7 mouse cellular contexts compared by ENCODE assay signal in genomic region chr17:46644916-46645475, GRCm38 (mm10). TPM values are rescaled to one million over a fixed set of nuclear protein-coding genes. Genes with fewer than 3 reads are reported as not detected.
DNase-seq lines count a peak whose midpoint lies in the region; ATAC-seq and TF ChIP-seq lines count a peak whose summit lies in the region.

No protein-coding gene starts in this region.

- peaks cover 13% of the 10 kb centered on the region; the same call in 1 of the 2 replicates for H3K36me3 ChIP-seq in ES-E14 (ENCODE audit: control insufficient read depth, insufficient read depth, low read length, poor library complexity, severe bottlenecking)
- peaks cover 11% of the 10 kb centered on the region for H3K36me3 ChIP-seq in hindbrain, embryonic 16.5 days (ENCODE audit: control insufficient read depth, insufficient read depth, low read length)
- H3K36me3 ChIP-seq in liver, embryonic 12.5 days = peaks cover 22% of the 10 kb centered on the region
- H3K36me3 ChIP-seq in neural tube, embryonic 13.5 days = peaks cover 38% of the 10 kb centered on the region

- no peaks in the 10 kb centered on the region for H3K27me3 ChIP-seq in hindbrain, embryonic 16.5 days (replicated peaks; ENCODE audit: control insufficient read depth, insufficient read depth, low read length)
- H3K27me3 ChIP-seq in liver, embryonic 12.5 days (replicated peaks) = no peaks in the 10 kb centered on the region
- H3K27me3 ChIP-seq in neural tube, embryonic 13.5 days = no peaks in the 10 kb centered on the region

- H3K9ac ChIP-seq in ES-E14 (ENCODE audit: insufficient read depth, low read depth, low read length, poor library complexity, severe bottlenecking) = peak overlapping the region; percentile 45
- peak overlapping the region; percentile 69 for H3K9ac ChIP-seq in hindbrain, embryonic 16.5 days (ENCODE audit: low read depth, low read length)
- peak overlapping the region; percentile 79 for H3K9ac ChIP-seq in liver, embryonic 12.5 days
- peak overlapping the region; percentile 89 for H3K9ac ChIP-seq in neural tube, embryonic 13.5 days

- in situ Hi-C loops in ES-E14 (cut with MboI; ENCODE audit: low sequenced_read_pairs in 2 of 2, unreplicated experiment in 2 of 2) = no loop called here

- 11% methylated on average over 9 of the region's 11 CpGs for WGBS in hindbrain, embryonic 16.5 days
- 9% methylated on average over 11 of the region's 11 CpGs for WGBS in liver, embryonic 12.5 days (ENCODE audit: insufficient replicate concordance)
- 19% methylated on average over 11 of the region's 11 CpGs for WGBS in neural tube, embryonic 13.5 days

- H3K9me3 ChIP-seq in ES-E14 (ENCODE audit: control insufficient read depth, insufficient read depth, low read depth, low read length) = no peaks in the 10 kb centered on the region
- H3K9me3 ChIP-seq in hindbrain, embryonic 16.5 days (ENCODE audit: control insufficient read depth, low read length) = no peaks in the 10 kb centered on the region
- H3K9me3 ChIP-seq in liver, embryonic 12.5 days (replicated peaks) = no peaks in the 10 kb centered on the region
- no peaks in the 10 kb centered on the region for H3K9me3 ChIP-seq in neural tube, embryonic 13.5 days

- no peak for DNase-seq in ES-E14 (ENCODE audit: low read depth, low spot score)
- peak; percentile 54 to 56 for DNase-seq in adrenal gland, adult 18-20 months (ENCODE audit: low spot score in 2 of 2)
- no peak for DNase-seq in left cerebral cortex, adult 11 months (ENCODE audit: low spot score)

- peak overlapping the region; percentile 71 to 80 for H3K4me3 ChIP-seq in ES-E14 (ENCODE audit: insufficient read depth in 1 of 2, low read depth in 1 of 2, low read length in 2 of 2, poor library complexity in 1 of 2, severe bottlenecking in 1 of 2)
- H3K4me3 ChIP-seq in hindbrain, embryonic 16.5 days (ENCODE audit: low read length) = peak overlapping the region; percentile 77
- peak overlapping the region; percentile 80 for H3K4me3 ChIP-seq in liver, embryonic 12.5 days
- H3K4me3 ChIP-seq in neural tube, embryonic 13.5 days = peak overlapping the region; percentile 82

- H3K27ac ChIP-seq in ES-E14 (ENCODE audit: insufficient read depth, low read depth, low read length, poor library complexity, severe bottlenecking) = no peak overlapping the region
- peak overlapping the region; percentile 64 for H3K27ac ChIP-seq in hindbrain, embryonic 16.5 days (ENCODE audit: low read depth, low read length)
- peak overlapping the region; percentile 81 for H3K27ac ChIP-seq in liver, embryonic 12.5 days
- peak overlapping the region; percentile 61 for H3K27ac ChIP-seq in neural tube, embryonic 13.5 days (replicated peaks)

- peak overlapping the region; percentile 83 for H3K4me2 ChIP-seq in hindbrain, embryonic 16.5 days (ENCODE audit: low read length)
- peak overlapping the region; percentile 97 for H3K4me2 ChIP-seq in liver, embryonic 12.5 days
- H3K4me2 ChIP-seq in neural tube, embryonic 13.5 days = peak overlapping the region; percentile 92

- peaks cover 4 to 10% of the 10 kb centered on the region in 2 experiments; a peak in 1 of 4 replicates for H3K4me1 ChIP-seq in ES-E14 (ENCODE audit: control insufficient read depth in 2 of 2, insufficient read depth in 2 of 2, low read length in 2 of 2, poor library complexity in 1 of 2)
- peaks cover 22% of the 10 kb centered on the region for H3K4me1 ChIP-seq in hindbrain, embryonic 16.5 days (ENCODE audit: control insufficient read depth, insufficient read depth, low read depth, low read length)
- H3K4me1 ChIP-seq in liver, embryonic 12.5 days = peaks cover 32% of the 10 kb centered on the region
- peaks cover 34% of the 10 kb centered on the region for H3K4me1 ChIP-seq in neural tube, embryonic 13.5 days (replicated peaks)

- 0 out of 2 replicates have a peak, but pooled peaks have one; percentile 6 for ATAC-seq in erythroid progenitor cell, adult 5-6 weeks (replicated peaks; ENCODE audit: low FRiP score, poor library complexity, severe bottlenecking)
- no peak; the same call in none of the 2 replicates for ATAC-seq in hindbrain, embryonic 16.5 days
- peak; percentile 25 for ATAC-seq in liver, embryonic 12.5 days
- 0 out of 2 replicates have a peak, but pooled peaks have one; percentile 2 for ATAC-seq in neural tube, embryonic 13.5 days (ENCODE audit: low read depth)

TF ChIP-seq in ES-E14, 5 proteins besides CTCF, POLR2A, EP300 and RAD21:
- no peak for TF ChIP-seq ZC3H11A (IDR thresholded peaks at IDR 0.05; ENCODE audit: borderline replicate concordance, low read depth, low read length)
- no peak for TF ChIP-seq CHD2 (IDR thresholded peaks at IDR 0.05; ENCODE audit: low read depth, low read length)
- TF ChIP-seq HCFC1 (IDR thresholded peaks at IDR 0.05; ENCODE audit: borderline replicate concordance, insufficient read depth, low read length) = no peak
- no peak for TF ChIP-seq MAFK (IDR thresholded peaks at IDR 0.05; ENCODE audit: insufficient read depth, low read depth, low read length)
- no peak for TF ChIP-seq ZNF384 (IDR thresholded peaks at IDR 0.05; ENCODE audit: low read depth, low read length)
TF ChIP-seq in ES-E14: peak in this region for 0.

RNA-seq across cellular contexts. Expression of gene Klc4, which starts 0.8 kb away (rescaled TPM):
- 17.8 and 20.7 TPM in 2 replicates for total RNA-seq in ES-E14 (2012; rRNA removed)
- total RNA-seq in adrenal gland, adult 18-20 months (2021) = 10 to 100 TPM; 35.8 to 47.6 TPM
- total RNA-seq in erythroid progenitor cell, adult 5-6 weeks (2015; ENCODE audit: low replicate concordance) = 1.3 and 2.9 TPM in 2 replicates
- 4.5 and 5.5 TPM in 2 replicates for total RNA-seq in erythroid progenitor cell, adult 5-6 weeks (2017; ENCODE audit: low replicate concordance)
- 32.3 and 34.1 TPM in 2 replicates for polyA plus RNA-seq in hindbrain, embryonic 16.5 days (2015; fragmentation: Nextera tagmentation; extraction: Ambion mirVana)
- polyA plus RNA-seq in liver, embryonic 12.5 days (2016; fragmentation: Nextera tagmentation; extraction: Ambion mirVana) = 6.3 and 6.6 TPM in 2 replicates
- 41.8 and 45.3 TPM in 2 replicates for polyA plus RNA-seq in neural tube, embryonic 13.5 days (2015; fragmentation: Nextera tagmentation; extraction: Ambion mirVana)

RNA-seq across cellular contexts. Expression of gene Mrpl2, which starts 1.0 kb away (rescaled TPM):
- 205 and 261 TPM in 2 replicates for total RNA-seq in ES-E14 (2012; rRNA removed)
- 10 to 100 TPM; 97.8 to 99.8 TPM for total RNA-seq in adrenal gland, adult 18-20 months (2021)
- total RNA-seq in erythroid progenitor cell, adult 5-6 weeks (2015; ENCODE audit: low replicate concordance) = 5.8 and 10.9 TPM in 2 replicates
- 12.5 and 13.3 TPM in 2 replicates for total RNA-seq in erythroid progenitor cell, adult 5-6 weeks (2017; ENCODE audit: low replicate concordance)
- 64.5 and 73.7 TPM in 2 replicates for polyA plus RNA-seq in hindbrain, embryonic 16.5 days (2015; fragmentation: Nextera tagmentation; extraction: Ambion mirVana)
- 95.0 and 106 TPM in 2 replicates for polyA plus RNA-seq in liver, embryonic 12.5 days (2016; fragmentation: Nextera tagmentation; extraction: Ambion mirVana)
- 63.2 and 70.1 TPM in 2 replicates for polyA plus RNA-seq in neural tube, embryonic 13.5 days (2015; fragmentation: Nextera tagmentation; extraction: Ambion mirVana)

RNA-seq across cellular contexts. Expression of gene Cul7, which starts 5.1 kb away (rescaled TPM):
- total RNA-seq in ES-E14 (2012; rRNA removed) = 88.5 and 96.1 TPM in 2 replicates
- 10 to 100 TPM; 32.1 to 36.3 TPM for total RNA-seq in adrenal gland, adult 18-20 months (2021)
- total RNA-seq in erythroid progenitor cell, adult 5-6 weeks (2015; ENCODE audit: low replicate concordance) = 1.7 TPM in 1 of 2 replicates, not detected in the other
- total RNA-seq in erythroid progenitor cell, adult 5-6 weeks (2017; ENCODE audit: low replicate concordance) = 0.30 and 0.39 TPM in 2 replicates
- 39.9 and 45.4 TPM in 2 replicates for polyA plus RNA-seq in hindbrain, embryonic 16.5 days (2015; fragmentation: Nextera tagmentation; extraction: Ambion mirVana)
- 16.9 and 18.3 TPM in 2 replicates for polyA plus RNA-seq in liver, embryonic 12.5 days (2016; fragmentation: Nextera tagmentation; extraction: Ambion mirVana)
- polyA plus RNA-seq in neural tube, embryonic 13.5 days (2015; fragmentation: Nextera tagmentation; extraction: Ambion mirVana) = 40.0 and 41.7 TPM in 2 replicates

RNA-seq across cellular contexts. Expression of gene Ptk7, which starts 15.7 kb away (rescaled TPM):
- 200 and 384 TPM in 2 replicates for total RNA-seq in ES-E14 (2012; rRNA removed)
- 1 to 10 TPM; 2.7 to 5.8 TPM for total RNA-seq in adrenal gland, adult 18-20 months (2021)
- total RNA-seq in erythroid progenitor cell, adult 5-6 weeks (2015; ENCODE audit: low replicate concordance) = not detected in 2 replicates
- total RNA-seq in erythroid progenitor cell, adult 5-6 weeks (2017; ENCODE audit: low replicate concordance) = 0.30 TPM in 1 of 2 replicates, not detected in the other
- polyA plus RNA-seq in hindbrain, embryonic 16.5 days (2015; fragmentation: Nextera tagmentation; extraction: Ambion mirVana) = 25.9 and 36.1 TPM in 2 replicates
- polyA plus RNA-seq in liver, embryonic 12.5 days (2016; fragmentation: Nextera tagmentation; extraction: Ambion mirVana) = 16.8 and 17.7 TPM in 2 replicates
- 38.7 and 41.3 TPM in 2 replicates for polyA plus RNA-seq in neural tube, embryonic 13.5 days (2015; fragmentation: Nextera tagmentation; extraction: Ambion mirVana)

RNA-seq across cellular contexts. Expression of gene Rrp36, which starts 29.2 kb away (rescaled TPM):
- total RNA-seq in ES-E14 (2012; rRNA removed) = 44.5 and 57.0 TPM in 2 replicates
- total RNA-seq in adrenal gland, adult 18-20 months (2021) = 10 to 100 TPM; 25.9 to 29.8 TPM
- total RNA-seq in erythroid progenitor cell, adult 5-6 weeks (2015; ENCODE audit: low replicate concordance) = 2.5 TPM in 1 of 2 replicates, not detected in the other
- total RNA-seq in erythroid progenitor cell, adult 5-6 weeks (2017; ENCODE audit: low replicate concordance) = 8.6 and 23.7 TPM in 2 replicates
- polyA plus RNA-seq in hindbrain, embryonic 16.5 days (2015; fragmentation: Nextera tagmentation; extraction: Ambion mirVana) = 51.4 and 54.8 TPM in 2 replicates
- 37.0 and 37.3 TPM in 2 replicates for polyA plus RNA-seq in liver, embryonic 12.5 days (2016; fragmentation: Nextera tagmentation; extraction: Ambion mirVana)
- 47.7 and 53.5 TPM in 2 replicates for polyA plus RNA-seq in neural tube, embryonic 13.5 days (2015; fragmentation: Nextera tagmentation; extraction: Ambion mirVana)

Comparison
In these comparisons a context has a peak if more than half of its experiments do, and no peak if none do; other contexts are left out.
1. DNase-seq: peak in adrenal gland, adult 18-20 months (2 of 2); none in ES-E14 (single experiment) and left cerebral cortex, adult 11 months (single experiment).
2. RNA of gene Mrpl2, which starts 1.0 kb away (total RNA-seq): 205 to 261 TPM in ES-E14 and 97.8 to 99.8 TPM in adrenal gland, adult 18-20 months; 5.8 to 13.3 TPM in erythroid progenitor cell, adult 5-6 weeks; every median in the first group is over 4 times any median in the second.
3. RNA of gene Cul7, which starts 5.1 kb away (total RNA-seq): 88.5 to 96.1 TPM in ES-E14 and 32.1 to 36.3 TPM in adrenal gland, adult 18-20 months; 0.30 to 1.7 TPM in erythroid progenitor cell, adult 5-6 weeks; every median in the first group is over 10 times any median in the second.
4. Peak in every context shown above with its lines, with median percentiles within 50 percentile points of each other: H3K4me3 ChIP-seq, H3K9ac ChIP-seq and H3K4me2 ChIP-seq.